In the genomic region with DNA sequence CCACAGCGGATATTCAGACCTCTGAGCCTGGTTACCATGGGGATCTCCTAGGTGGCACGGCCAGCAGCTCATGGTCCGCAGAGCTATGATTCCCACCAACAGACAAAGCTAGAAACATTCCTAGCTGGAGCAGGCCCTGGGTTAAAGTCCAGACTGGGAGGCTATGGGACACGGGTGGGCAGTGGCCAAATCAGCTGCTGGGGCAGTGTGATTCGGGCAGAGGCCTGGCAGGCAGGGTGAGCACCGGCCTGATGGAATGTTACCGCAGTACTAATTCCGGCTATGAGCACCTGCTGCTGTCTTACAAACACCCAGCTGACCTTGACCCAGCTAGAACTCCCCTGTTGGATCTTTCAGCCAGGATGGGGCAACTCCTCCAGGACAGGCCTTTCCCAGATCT, we compare ENCODE assay signal across 25 mouse cellular contexts. TPM values are rescaled to one million over a fixed set of nuclear protein-coding genes. Genes with fewer than 3 reads are reported as not detected.
A peak's percentile ranks its signal among the peaks of the same experiment; 100 is the strongest.
DNase-seq lines count a peak whose midpoint lies in the region; ATAC-seq lines count a peak whose summit lies in the region.
"Had no signal": no experiment of that assay in that cellular context is flagged by ENCODE, and none has a peak within 500 bp of the region (broad histone marks: within the 10 kb centered on the region; RNA-seq: fewer than 3 reads in every experiment).

No protein-coding gene starts in this region.

- no peak for ATAC-seq in kidney, embryonic 16.5 days (ENCODE audit: low FRiP score, low TSS enrichment)
- ATAC-seq: forebrain, postnatal 0 days; hindbrain, embryonic 16.5 days; intestine, postnatal 0 days; liver, embryonic 12.5 days; Patski had no signal

- no peak overlapping the region for H3K4me3 ChIP-seq in kidney, embryonic 16.5 days (ENCODE audit: low read length)
- H3K4me3 ChIP-seq: heart, embryonic 13.5 days; hindbrain, embryonic 10.5 days; limb, embryonic 13.5 days; liver, embryonic 12.5 days; midbrain, embryonic 10.5 days; neural tube, embryonic 15.5 days had no signal

- H3K27ac ChIP-seq in kidney, embryonic 16.5 days (ENCODE audit: low read length): no peak overlapping the region
- H3K27ac ChIP-seq: heart, embryonic 13.5 days; hindbrain, embryonic 10.5 days; limb, embryonic 13.5 days; liver, embryonic 12.5 days; midbrain, embryonic 10.5 days; neural tube, embryonic 15.5 days had no signal

- intact Hi-C loops in heart, postnatal 36 days (cut with DNase I): no loop called here
- intact Hi-C loops in left cerebral cortex, postnatal 14 days (cut with DNase I): no loop called here

- no peaks in the 10 kb centered on the region for H3K27me3 ChIP-seq in kidney, embryonic 16.5 days (ENCODE audit: insufficient read depth, low read length)
- H3K27me3 ChIP-seq: heart, embryonic 13.5 days; limb, embryonic 13.5 days; neural tube, embryonic 15.5 days; Patski had no signal

- H3K4me2 ChIP-seq in kidney, embryonic 16.5 days (replicated peaks; ENCODE audit: low read depth, low read length): no peak overlapping the region
- H3K4me2 ChIP-seq: heart, embryonic 13.5 days; limb, embryonic 13.5 days; liver, embryonic 12.5 days; neural tube, embryonic 15.5 days had no signal

- DNase-seq in heart, adult 18-20 months: peak; percentile 49 to 61
- no peak for DNase-seq in heart, postnatal 36 days
- peak; percentile 54 for DNase-seq in kidney, adult 11 months
- peak; percentile 67 for DNase-seq in gastrocnemius, postnatal 25 days
- DNase-seq in kidney, postnatal 25 days: peak; percentile 44 to 81
- no peak for DNase-seq in left cerebral cortex, postnatal 14 days (ENCODE audit: low spot score in 2 of 2)
- DNase-seq: adrenal gland, postnatal 36 days; B cell, adult 2 months; cerebellum, adult 9-10 months; forebrain, postnatal 0 days; lung, adult 18-20 months; lung, postnatal 10 days had no signal

- H3K36me3 ChIP-seq in kidney, embryonic 16.5 days (ENCODE audit: insufficient read depth, low read length): no peaks in the 10 kb centered on the region
- H3K36me3 ChIP-seq: G1E; midbrain, embryonic 10.5 days; neural tube, embryonic 15.5 days had no signal

- H3K9me3 ChIP-seq in kidney, embryonic 16.5 days (ENCODE audit: low read length): peaks cover 14% of the 10 kb centered on the region
- H3K9me3 ChIP-seq: G1E; neural tube, embryonic 15.5 days had no signal

- no peak overlapping the region for H3K9ac ChIP-seq in kidney, embryonic 16.5 days (replicated peaks; ENCODE audit: low read length)
- H3K9ac ChIP-seq: forebrain, postnatal 0 days; heart, embryonic 13.5 days; limb, embryonic 13.5 days; liver, embryonic 12.5 days; neural tube, embryonic 15.5 days had no signal

- 76% methylated on average over 8 of the region's 8 CpGs for WGBS in kidney, embryonic 16.5 days

- H3K4me1 ChIP-seq in kidney, embryonic 16.5 days (ENCODE audit: insufficient read depth, low read length): no peaks in the 10 kb centered on the region
- H3K4me1 ChIP-seq: limb, embryonic 13.5 days; neural tube, embryonic 15.5 days had no signal

RNA-seq across cellular contexts. Expression of a gene that starts 13.8 kb away (rescaled TPM):
- 10 to 100 TPM; 32.3 to 34.8 TPM for total RNA-seq in heart, adult 18-20 months (2021)
- 10 to 100 TPM; 37.4 to 57.1 TPM for total RNA-seq in heart, postnatal 36 days (2021)
- 25.3 and 26.7 TPM in 2 replicates for polyA plus RNA-seq in kidney, embryonic 16.5 days (2015; fragmentation: Nextera tagmentation; extraction: Ambion mirVana)
- total RNA-seq in gastrocnemius, postnatal 25 days (2021): 10 to 100 TPM; 25.4 to 26.1 TPM
- total RNA-seq in left cerebral cortex, postnatal 14 days (2021): 10 to 100 TPM; 90.0 to 93.6 TPM

RNA-seq across cellular contexts. Expression of a gene that starts 23.1 kb away (rescaled TPM):
- 100 to 1,000 TPM; 126 to 148 TPM for total RNA-seq in heart, adult 18-20 months (2021)
- total RNA-seq in heart, postnatal 36 days (2021): 100 to 1,000 TPM; 121 to 126 TPM
- 8.6 and 11.4 TPM in 2 replicates for polyA plus RNA-seq in kidney, embryonic 16.5 days (2015; fragmentation: Nextera tagmentation; extraction: Ambion mirVana)
- 100 to 1,000 TPM; 234 to 298 TPM for total RNA-seq in gastrocnemius, postnatal 25 days (2021)
- total RNA-seq in left cerebral cortex, postnatal 14 days (2021): under 1 TPM in 1 of 2 experiments, not detected in 1; 0.61 TPM
- total RNA-seq: CH12.LX; common myeloid progenitor, adult 5-6 weeks had no signal
- polyA plus RNA-seq: G1E had no signal

RNA-seq across cellular contexts. Expression of a gene that starts 40.1 kb away (rescaled TPM):
- total RNA-seq in heart, adult 18-20 months (2021): 10 to 100 TPM; 41.9 to 46.0 TPM
- total RNA-seq in heart, postnatal 36 days (2021): 10 to 100 TPM; 37.6 to 43.2 TPM
- 181 TPM in 2 replicates for polyA plus RNA-seq in kidney, embryonic 16.5 days (2015; fragmentation: Nextera tagmentation; extraction: Ambion mirVana)
- 10 to 100 TPM; 19.7 to 20.1 TPM for total RNA-seq in gastrocnemius, postnatal 25 days (2021)
- 10 to 100 TPM; 87.8 to 95.1 TPM for total RNA-seq in left cerebral cortex, postnatal 14 days (2021)

Comparison
In these comparisons a context has a peak if more than half of its experiments do, and no peak if none do; other contexts are left out.
1. DNase-seq: peak in heart, adult 18-20 months (2 of 2), kidney, adult 11 months (single experiment), gastrocnemius, postnatal 25 days (single experiment) and kidney, postnatal 25 days (2 of 2); none in heart, postnatal 36 days (0 of 2) and left cerebral cortex, postnatal 14 days (0 of 2).
2. RNA of a gene that starts 23.1 kb away (total RNA-seq): 234 to 298 TPM in gastrocnemius, postnatal 25 days, 126 to 148 TPM in heart, adult 18-20 months and 121 to 126 TPM in heart, postnatal 36 days; 0.61 TPM in left cerebral cortex, postnatal 14 days; every median in the first group is over 10 times any median in the second.